Mouse (Mus musculus) testis, postnatal 14 days (tissue): ENCODE measurements around the gene Commd7.
"Not testable (repeated sequence)": the region's sequence is repeated elsewhere in the genome, so short reads cannot be mapped to it uniquely, and the experiment has no call there.

Source experiments
- DNase-seq: peaks from one replicate; pipeline ENCODE4 v3.0.0; 2021; ENCODE audit warnings: low spot score

The Commd7 gene

DNA sequence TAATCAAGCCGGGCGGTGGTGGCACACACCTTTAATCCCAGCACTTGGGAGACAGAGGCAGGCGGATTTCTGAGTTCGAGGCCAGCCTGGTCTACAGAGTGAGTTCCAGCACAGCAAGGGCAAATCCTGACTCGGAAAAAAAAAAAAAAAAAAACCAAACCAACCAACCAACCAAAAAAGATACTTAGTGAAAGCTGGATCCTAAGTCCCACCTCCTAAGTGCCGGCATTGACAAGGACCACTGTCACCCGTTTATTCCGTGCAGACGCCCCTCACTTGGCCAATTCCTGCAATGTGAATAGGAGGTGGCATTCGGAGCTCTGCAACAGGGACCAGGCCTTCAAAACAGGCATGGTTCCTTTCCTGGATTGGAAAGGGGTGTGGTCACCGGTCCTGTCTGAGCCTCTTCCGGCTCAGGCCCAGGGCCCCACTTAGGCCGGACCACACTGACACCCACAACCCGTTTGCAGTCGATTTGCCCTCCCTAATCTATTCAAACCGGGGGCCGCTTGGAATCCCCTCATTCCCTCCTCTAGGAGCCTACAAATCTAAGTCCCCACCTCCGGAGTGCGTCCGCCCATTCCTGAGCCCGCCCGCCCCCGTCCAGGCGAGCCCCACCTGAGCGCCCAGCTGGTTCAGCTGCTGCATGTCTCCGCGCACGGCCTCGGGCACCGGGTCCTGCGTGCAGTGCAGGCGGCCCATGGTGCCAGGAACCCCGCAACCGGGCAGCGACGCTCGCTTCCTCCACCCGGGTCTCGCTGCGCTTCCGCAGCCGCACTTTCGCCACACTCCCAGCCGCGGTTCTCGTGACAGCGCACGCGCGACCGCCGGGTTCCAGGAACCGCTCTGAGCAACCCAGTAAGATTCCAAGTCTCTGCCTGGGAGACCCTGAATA is at the start of gene Commd7:
Gene Commd7 (minus strand): TSS at position 806 of the 895 bp plus-strand sequence.
- peak; percentile 84 for DNase-seq

DNA sequence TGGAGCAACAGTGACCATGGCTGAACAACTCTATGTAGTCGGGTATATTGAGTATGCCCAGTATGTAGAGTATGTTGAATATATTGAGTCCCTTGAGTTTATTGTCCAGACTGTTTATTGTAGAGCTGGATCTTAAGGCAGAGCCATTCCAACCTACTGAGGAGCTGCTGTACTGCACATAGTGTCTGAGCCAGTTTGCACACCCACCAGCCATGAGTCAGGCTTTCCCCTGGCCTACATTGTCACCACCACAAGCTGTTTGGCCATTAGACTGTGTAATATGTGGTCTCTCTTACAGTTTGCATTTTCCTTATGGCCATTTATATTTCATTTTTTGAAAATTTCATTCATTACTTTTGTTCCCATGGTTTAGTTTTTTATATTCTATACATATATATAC is 47.4 kb upstream of the Commd7 start:
- DNase-seq: no peak

DNA sequence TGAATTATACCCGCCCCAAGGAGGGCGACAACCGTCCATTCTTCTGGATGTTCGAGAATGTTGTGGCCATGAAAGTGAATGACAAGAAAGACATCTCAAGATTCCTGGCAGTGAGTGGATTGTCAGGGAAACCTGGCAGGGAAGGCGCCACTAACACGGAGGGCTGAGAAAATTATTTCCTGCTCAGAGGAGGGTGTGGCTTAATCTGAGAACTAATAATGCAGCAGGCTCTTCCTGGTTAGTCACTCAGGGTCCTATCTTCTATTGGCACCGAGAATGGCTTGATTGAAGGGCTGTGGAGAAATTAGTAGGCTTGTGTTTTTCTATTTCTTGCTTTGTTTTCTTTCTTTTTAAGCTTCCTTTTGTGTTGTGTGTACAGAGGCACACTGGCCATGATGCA is 45.0 kb upstream of the Commd7 start:
- no peak for DNase-seq

DNA sequence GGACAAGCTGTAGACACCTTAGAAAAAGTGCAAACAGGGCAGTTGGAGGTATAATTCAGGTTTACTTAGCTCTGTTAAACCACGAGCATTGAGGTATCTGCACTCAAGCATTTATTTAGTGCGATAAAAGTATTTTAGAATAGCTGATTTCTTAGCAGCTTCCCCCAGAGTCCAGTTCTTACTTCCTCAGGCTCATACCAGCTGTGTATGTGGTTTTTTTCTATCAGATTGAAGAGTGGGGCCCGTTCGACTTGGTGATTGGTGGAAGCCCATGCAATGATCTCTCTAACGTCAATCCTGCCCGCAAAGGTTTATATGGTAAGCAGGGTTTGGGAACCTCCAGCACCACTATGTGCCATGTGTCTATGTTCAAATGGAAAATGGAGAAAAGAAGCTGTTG is 44.4 kb upstream of the Commd7 start:
- no peak for DNase-seq

DNA sequence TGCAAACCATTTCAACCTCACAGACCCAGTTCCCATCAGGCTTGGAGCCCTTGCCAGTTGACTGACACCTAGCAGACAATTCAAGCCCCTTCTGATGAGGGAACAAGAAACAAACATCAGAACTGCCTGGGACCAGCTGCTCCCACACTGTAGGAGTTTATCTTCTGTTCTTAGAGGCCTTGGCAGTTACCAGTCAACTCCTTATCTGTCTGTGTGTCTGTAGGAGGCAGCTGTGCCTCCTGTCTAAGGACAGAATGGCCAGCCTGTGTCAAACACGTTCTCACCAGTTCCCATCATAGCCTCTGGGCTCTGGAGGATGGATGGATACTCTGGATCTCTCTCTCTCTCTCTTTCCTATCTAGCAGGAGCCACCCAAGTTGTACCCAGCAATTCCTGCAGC is 42.8 kb upstream of the Commd7 start:
- DNase-seq: not testable (repeated sequence)

DNA sequence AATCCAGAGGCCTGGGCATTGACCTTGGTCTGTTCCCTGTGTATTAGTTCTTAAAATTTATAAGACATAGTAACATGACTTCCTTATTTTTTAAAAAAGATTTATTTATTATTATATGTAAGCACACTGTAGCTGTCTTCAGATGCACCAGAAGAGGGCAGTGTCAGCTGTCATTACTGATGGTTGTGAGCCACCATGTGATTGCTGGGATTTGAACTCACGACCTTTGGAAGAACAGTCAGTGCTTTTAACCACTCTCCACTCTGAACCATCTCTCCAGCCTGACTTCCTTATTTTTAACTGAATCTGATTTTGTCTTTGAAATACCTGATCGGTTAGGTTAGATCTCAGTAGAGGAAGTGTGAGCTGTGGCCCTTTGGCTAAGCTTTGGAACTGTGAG is 40.0 kb upstream of the Commd7 start:
- DNase-seq: no peak

DNA sequence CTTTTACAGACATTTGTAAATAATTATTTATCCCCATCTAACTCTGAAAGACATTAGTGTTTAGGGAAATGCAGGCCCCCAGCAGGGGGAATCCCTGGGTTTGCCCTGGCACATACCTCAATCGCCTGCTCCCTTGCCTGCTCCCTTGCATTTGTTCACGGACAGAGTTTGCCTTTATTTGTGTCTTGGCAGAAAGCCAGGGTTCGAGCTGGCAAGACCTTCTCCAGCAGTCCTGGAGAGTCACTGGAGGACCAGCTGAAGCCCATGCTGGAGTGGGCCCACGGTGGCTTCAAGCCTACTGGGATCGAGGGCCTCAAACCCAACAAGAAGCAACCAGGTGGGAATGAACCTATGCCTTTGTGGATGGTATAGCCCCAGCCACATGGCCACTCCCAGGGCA is 37.5 kb upstream of the Commd7 start:
- no peak for DNase-seq

DNA sequence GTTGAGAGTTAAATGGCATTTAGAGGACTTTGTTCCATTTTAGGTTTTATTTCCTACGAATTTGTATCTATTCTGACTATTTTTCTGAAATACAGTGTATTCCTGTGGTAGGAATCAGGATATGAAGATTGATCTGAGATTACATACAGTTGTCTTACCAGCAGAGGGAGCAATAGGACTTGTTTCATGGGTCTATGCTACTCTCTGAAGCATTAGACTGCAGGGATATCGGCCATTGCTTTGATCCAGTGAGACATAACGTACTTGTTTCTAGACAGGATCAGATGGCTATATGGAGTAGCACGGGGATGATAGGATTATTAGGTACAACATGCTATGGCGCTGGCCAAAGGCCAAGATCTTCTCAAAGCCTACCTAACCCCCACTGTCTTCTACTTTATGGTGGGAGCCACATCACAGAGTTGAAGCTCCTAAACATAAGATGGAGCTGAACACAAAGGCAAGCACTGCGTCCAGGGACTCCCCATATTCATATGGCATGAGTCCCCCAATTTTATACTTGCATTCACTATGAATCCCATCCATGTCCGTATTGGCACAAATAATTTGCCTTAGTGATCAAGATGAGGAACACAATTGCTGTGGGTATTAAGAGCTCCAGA is 36.3 kb upstream of the Commd7 start:
- DNase-seq: no peak

DNA sequence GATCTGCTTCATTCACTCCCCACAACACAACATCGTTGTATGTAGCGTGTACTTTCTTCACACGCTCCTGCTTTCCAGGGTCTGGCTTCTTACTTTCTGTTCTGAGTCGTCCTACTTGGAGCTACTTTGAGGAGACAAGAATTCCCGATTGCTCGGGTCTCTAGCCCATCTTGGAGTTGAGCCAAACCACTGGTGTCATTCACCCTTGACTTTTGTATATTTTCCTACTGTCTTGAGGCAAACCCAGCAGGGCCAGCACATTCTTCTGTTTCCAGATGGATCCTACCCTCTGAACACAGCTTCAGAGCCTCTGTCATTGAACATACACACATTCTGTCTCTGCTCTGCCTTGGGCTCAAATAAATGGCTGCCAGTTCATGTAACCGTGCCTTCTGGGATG is 32.8 kb upstream of the Commd7 start:
- DNase-seq: no peak

DNA sequence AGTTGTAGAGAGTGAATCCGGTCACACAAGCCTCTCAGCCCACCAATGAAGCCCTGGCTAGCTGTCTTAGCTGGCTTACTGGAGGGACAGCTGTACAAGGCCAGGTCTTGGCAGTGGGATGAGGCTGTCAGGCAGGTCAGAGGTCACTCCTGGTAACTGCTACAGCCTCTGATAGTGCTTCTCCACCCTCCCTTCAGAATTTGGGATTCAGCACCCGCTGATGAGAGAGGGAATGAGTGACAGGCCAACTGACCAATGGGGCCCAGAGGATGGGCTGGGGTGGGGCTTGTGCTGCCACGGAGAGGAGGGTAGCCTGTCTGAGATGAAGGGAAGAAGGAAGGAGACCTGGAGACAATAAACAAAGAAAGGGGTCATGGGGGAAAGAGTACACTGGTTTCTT is 28.0 kb upstream of the Commd7 start:
- DNase-seq: no peak

DNA sequence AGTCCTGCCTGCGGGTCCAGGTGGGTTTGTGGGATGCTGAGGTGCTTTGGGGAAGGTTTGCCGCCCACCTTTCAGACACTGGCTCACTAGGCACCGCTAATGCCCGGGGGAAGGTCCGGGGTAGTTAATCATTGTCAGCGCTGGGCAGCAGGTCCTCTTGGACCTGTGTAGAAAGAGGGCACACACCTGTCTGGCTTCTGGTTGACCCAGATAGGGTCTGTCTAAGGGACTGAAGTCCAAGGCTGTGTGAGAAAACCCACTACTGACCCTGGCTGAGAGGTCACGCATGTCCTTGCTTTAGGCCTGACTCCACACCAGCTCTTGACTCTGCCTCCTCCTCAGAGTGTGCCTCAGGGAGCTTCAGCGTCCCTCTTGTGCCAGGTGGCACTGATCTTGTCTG is 25.1 kb upstream of the Commd7 start:
- DNase-seq: not testable (repeated sequence)

DNA sequence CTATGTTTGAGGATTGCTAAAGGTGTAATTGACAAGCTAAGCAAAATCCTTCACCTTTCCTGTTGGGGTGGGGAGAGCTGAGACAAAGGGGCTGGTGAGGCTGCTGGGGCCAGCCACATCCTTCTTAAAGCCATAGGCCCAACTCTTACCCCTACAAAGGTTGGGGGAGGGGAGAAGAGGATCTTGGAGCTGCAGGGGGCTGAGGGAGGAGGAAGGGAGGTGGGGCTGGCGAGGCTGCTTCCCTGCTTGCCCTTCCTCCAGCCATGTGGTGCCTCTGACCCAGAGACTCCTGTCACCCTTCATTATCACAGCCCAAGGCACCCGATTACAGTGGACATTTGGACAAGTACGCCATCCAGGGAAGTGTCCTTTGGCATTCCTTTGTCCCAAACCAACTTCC is 19.1 kb upstream of the Commd7 start:
- DNase-seq: no peak

DNA sequence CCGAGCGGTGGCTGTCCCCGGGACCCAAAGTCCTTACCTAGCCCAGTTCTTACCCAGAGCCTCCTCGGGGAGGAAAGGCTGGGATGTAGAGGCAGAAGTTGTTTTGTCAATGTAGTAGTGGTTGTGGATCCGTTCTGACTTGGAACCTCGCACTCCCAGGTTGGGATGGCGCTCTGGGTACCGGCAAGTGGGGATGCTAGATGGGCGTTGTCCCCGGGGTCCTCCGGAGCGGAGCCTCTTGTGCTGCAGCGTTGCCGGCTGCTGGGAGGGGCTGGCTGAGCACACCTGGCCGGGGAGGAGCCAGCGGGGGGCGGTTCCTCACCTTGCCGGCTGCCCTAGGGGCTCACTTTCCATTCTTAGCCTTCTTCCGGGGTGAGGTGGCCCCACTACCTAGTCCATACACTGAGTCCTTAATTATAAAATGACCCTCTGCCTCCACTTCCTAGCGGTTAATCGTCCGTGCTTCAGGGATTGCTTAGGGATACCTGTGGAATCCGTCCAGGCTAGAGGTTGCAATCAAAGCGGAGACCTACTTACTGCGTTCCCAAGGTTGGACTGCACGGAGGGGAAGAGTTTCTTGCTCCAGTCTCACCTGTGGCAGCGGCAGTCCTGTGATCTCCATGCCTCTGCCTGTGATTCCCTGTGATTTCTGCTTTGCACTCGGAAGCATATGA is 17.6 kb upstream of the Commd7 start:
- no peak for DNase-seq

DNA sequence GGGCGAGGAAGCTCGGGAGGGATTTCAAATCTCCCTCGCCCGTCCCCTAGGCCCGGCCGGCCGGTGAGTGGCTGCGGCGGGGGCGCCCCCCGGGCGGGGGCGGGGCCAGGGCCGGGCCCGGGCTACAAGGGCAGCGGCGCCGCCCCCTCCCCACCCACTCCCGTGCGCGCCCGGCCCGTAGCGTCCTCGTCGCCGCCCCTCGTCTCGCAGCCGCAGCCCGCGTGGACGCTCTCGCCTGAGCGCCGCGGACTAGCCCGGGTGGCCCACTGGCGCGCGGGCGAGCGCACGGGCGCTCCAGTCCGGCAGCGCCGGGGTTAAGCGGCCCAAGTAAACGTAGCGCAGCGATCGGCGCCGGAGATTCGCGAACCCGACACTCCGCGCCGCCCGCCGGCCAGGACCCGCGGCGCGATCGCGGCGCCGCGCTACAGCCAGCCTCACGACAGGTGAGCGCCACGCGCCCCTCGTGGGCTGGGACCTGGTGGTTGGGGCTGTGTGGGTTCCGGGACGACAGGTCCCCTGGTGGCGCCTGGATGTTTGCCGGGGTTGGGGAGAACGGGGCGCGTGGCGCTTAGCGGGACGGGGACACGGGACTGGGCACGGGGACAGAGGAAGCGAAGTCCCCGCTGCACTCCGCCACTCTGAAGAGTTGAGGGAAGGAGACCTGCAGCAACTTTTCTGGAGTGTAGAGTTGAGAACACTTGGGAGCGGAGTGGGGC is 16.9 kb upstream of the Commd7 start, which contains the start of gene Dnmt3b:
Gene Dnmt3b (plus strand): TSS at position 153 of the 716 bp plus-strand sequence.
- peak; percentile 63 for DNase-seq

DNA sequence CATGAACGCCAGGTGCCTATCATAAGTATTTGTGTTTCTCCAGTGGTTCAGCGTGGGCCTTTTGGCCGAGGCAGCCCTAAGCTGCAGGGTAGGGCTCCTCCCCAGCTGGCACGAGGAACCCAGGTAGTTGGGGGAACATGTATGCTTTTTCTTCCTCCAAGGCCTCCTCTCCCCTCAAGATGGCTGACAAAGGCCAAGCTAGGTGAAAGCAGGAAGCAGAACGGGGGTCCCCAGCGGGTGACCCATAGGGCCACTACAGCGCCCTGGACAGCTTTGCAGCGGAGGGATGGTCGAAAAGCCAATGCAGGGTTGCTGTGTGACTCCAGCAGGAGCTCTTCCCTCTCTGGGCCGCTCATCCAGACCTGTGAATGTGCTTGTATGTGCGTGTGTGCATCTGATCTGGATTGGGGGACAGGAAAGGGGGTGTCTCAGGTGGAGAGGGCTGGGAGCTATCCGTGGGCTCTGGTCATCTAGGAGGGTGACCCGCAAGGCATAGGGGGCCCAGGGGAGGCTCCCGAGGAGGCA is 16.3 kb upstream of the Commd7 start:
- no peak for DNase-seq

DNA sequence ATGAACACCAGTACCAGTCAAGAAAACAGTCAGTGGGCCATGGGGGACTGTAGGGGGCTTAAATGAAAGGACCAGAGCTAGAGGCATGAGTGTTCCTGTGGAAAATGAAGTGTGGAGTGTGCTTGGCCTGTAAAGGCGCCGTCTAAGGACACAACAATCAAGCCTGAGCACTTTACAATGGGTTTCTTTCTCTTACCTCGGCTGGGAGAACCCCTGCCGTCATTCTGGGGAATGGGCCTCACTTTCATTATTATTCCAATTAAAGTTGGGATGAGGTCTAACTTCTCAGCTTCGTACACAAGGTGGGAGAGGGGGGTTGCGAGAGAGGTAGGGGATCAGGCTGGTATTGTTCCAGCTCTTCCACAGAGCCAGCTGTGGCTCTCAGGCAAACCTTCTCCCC is 10.4 kb upstream of the Commd7 start:
- no peak for DNase-seq

DNA sequence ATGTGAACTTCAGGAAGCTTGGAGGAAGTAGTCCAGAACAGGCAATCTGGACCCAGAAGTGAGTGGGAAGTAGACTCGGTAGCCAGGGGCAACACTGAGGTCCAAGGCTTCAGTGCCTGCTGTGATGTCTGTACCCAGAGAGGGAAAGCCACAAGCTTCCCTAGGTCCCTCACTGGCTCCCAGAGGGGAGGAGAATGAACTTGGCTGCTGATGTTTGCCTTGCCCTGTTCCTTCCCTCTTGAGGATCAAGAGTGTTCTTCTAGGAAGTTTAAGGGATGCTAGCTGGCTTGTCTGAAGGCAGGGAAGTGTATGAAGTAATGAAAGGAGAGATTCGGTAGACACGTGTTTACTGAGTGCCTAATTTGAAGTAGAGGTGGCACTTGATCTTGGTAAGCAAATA is 9.9 kb upstream of the Commd7 start:
- no peak for DNase-seq

DNA sequence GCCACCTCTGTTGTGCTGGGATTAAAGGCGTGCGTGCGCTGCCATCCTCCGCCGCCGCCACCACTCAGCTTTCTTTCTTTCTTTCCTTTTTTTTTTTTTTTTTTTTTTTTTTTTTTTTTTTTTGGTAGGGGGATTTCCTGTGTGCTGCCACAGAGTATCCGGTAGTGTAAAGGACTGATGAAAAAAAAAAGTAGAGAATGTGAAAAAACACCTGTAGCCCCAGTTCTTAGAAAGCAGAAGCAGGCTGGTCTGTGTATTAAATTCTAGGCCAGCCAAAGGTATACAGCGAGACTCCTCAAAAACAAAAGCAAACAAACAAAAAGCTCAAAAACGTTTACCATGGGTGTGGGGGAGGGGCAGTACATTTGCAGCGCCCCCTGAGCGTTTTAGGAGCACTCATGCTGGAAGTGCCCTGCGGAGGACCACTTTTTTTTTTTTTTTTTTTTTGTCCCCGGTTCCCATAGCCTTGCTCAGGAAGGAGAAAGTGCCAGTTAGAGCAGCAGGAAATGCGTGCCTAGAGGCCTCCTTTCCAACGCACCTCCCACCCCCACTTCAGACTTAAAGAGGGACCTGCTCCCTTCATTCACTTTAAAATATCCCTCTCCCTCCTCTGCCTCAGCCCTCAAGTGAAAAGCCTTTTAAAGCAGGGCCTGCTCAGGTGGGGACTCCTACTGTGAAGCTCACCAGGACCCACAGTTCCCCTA is 6.5 kb upstream of the Commd7 start:
- DNase-seq: no peak

DNA sequence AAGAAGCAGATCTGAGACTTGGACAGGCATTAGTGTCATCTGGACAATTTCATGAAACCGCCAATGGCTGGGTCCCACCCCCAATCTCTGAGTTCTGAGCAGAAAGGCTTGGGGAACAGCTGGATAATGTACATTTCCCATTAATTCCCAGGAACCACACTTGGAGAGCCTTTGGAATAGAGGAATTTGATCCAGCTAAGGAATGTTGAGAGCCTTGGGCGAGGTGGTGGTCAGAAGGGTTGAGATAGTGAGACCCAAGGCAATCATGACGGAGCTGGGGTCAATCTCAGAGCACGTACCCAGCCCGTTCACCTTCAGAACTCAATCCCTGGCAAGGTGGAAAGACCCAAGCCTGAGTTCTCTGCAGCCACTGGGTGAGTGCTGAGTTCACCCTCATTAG is 678 bp upstream of the Commd7 start:
- no peak for DNase-seq

DNA sequence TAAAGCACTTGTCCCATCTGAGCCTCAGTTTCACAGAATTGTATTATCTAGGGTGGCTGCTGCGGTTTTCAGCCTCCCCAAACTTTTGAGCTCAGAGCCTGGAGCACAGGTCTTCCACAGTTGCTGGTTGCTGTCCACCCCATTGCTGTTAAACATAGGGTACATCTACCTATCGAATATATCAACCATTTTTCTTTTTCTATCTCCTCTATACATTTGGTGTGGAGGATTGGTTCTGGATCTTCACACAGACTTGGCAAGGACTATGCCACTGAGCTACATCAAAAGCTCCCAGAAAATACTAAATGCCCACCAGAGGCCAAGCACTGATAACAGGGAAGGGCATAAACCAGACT is 268 bp upstream of the Commd7 start:
- DNase-seq: no peak

DNA sequence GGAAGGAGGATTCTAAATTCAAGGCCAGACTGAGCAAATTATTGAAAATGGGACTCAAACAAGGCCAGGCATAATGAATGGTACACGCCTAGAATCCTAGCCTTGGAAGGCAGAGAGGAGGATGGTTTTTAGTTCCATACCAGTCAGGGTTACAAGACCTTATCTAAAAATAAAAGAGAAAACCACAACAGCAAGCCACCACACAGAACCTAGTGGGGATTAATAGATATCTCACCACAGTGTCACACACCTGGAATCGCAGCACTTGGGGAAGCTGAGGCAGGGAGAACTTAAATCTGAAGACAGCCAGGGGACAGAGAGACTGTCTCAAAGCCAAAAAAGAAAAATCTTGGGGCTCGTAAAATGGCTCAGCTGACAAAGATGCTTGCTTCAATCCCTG is 1.6 kb downstream of the Commd7 start:
- DNase-seq: no peak

DNA sequence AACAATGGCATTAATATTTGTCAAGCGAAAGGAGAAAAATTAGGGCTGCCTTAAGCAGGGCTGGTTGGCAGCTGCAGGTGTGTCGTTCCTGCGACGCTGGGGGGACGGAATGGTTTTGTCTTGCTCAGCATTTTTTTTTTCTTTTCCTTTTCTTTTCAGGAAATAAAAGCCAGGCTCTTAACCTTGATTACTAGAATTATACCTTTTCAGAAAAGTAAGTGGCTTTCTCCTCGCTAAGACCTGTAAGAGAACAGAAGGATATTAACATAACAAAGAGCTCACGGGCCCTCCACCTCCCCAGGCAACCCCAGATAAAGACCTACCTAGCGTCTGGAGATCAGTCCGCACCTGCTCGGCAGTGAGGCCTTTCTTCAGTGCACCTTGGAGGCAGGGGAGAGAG is 10.1 kb downstream of the Commd7 start:
- DNase-seq: no peak
